ENCODE assay signal across 10 mouse cellular contexts in genomic region chr4:98101153-98102096, GRCm38 (mm10).
A peak's percentile ranks its signal among the peaks of the same experiment; 100 is the strongest.
DNase-seq lines count a peak whose midpoint lies in the region; ATAC-seq and TF ChIP-seq lines count a peak whose summit lies in the region.
"Had no signal": no experiment of that assay in that cellular context is flagged by ENCODE, and none has a peak within 500 bp of the region (broad histone marks: within the 10 kb centered on the region; RNA-seq: fewer than 3 reads in every experiment).

No protein-coding gene starts in this region.

- no peak overlapping the region for H3K4me3 ChIP-seq in lung, embryonic 14.5 days (ENCODE audit: low read depth, low read length)
- no peak overlapping the region for H3K4me3 ChIP-seq in hindbrain, postnatal 0 days (ENCODE audit: low read length)

- no peak overlapping the region for H3K9ac ChIP-seq in lung, embryonic 14.5 days
- no peak overlapping the region for H3K9ac ChIP-seq in hindbrain, postnatal 0 days (replicated peaks; ENCODE audit: low read length)

- 59% methylated on average over 10 of the region's 10 CpGs for WGBS in lung, embryonic 14.5 days
- 45% methylated on average over 10 of the region's 10 CpGs for WGBS in hindbrain, postnatal 0 days

- H3K27ac ChIP-seq in lung, embryonic 14.5 days (ENCODE audit: low read depth), result peak overlapping the region; percentile 63; the same call in 1 of the 2 replicates
- H3K27ac ChIP-seq in hindbrain, postnatal 0 days, result peak overlapping the region; percentile 54

- H3K36me3 ChIP-seq in lung, embryonic 14.5 days (ENCODE audit: insufficient read depth), result no peaks in the 10 kb centered on the region; the same call in 1 of the 2 replicates
- no peaks in the 10 kb centered on the region for H3K36me3 ChIP-seq in hindbrain, postnatal 0 days (ENCODE audit: insufficient read depth, low read length)

- TF ChIP-seq CTCF in lung, embryonic 14.5 days (IDR thresholded peaks at IDR 0.05; ENCODE audit: low read depth), result no peak
- TF ChIP-seq CTCF in hindbrain, postnatal 0 days (IDR thresholded peaks at IDR 0.05; ENCODE audit: low read depth), result no peak

- H3K4me1 ChIP-seq in lung, embryonic 14.5 days (ENCODE audit: insufficient read depth), result peaks cover 9% of the 10 kb centered on the region
- H3K4me1 ChIP-seq in hindbrain, postnatal 0 days (ENCODE audit: insufficient read depth, low read length), result peaks cover 23% of the 10 kb centered on the region

- DNase-seq in lung, embryonic 14.5 days, result no peak
- no peak for DNase-seq in lung, postnatal 14 days
- no peak for DNase-seq in hindbrain, postnatal 0 days (ENCODE audit: low spot score)
- peak; percentile 65 for DNase-seq in thymus, postnatal 25 days
- DNase-seq in spleen, adult 18-20 months, result no peak
- no peak for DNase-seq in adrenal gland, adult 2 months
- no peak for DNase-seq in layer of hippocampus, adult 18-20 months (ENCODE audit: low spot score in 2 of 2)
- DNase-seq: layer of hippocampus, postnatal 36 days; lung, postnatal 10 days had no signal

- ATAC-seq in lung, embryonic 14.5 days (ENCODE audit: insufficient read depth), result no peak
- ATAC-seq in granulocyte monocyte progenitor cell, adult 5-6 weeks (replicated peaks; ENCODE audit: poor library complexity, severe bottlenecking), result peak; percentile 50
- ATAC-seq in hindbrain, postnatal 0 days, result no peak

- H3K9me3 ChIP-seq in lung, embryonic 14.5 days (ENCODE audit: low read depth, low read length), result no peaks in the 10 kb centered on the region
- no peaks in the 10 kb centered on the region for H3K9me3 ChIP-seq in hindbrain, postnatal 0 days (ENCODE audit: low read length)

- H3K4me2 ChIP-seq in lung, embryonic 14.5 days, result no peak overlapping the region
- H3K4me2 ChIP-seq in hindbrain, postnatal 0 days (ENCODE audit: low read depth, low read length), result no peak overlapping the region

- H3K27me3 ChIP-seq in lung, embryonic 14.5 days (ENCODE audit: insufficient read depth, low read length), result no peaks in the 10 kb centered on the region
- H3K27me3 ChIP-seq in hindbrain, postnatal 0 days (ENCODE audit: insufficient read depth, low read length), result no peaks in the 10 kb centered on the region
